Mouse (Mus musculus) layer of hippocampus, adult 18-20 months (tissue): ENCODE measurements around the gene Ssr4. TPM values are rescaled to one million over a fixed set of nuclear protein-coding genes. Genes with fewer than 3 reads are reported as not detected.
A peak's percentile ranks its signal among the peaks of the same experiment; 100 is the strongest.
"Not testable (repeated sequence)": the region's sequence is repeated elsewhere in the genome, so short reads cannot be mapped to it uniquely, and the experiment has no call there.

Experiments used
- DNase-seq, 2 experiments: peaks; one replicate each; pipeline ENCODE4 v3.0.0; 2022; ENCODE audit warnings: low spot score in 2 of 2
- long read RNA-seq: library from polyadenylated mRNA; stranded (forward); transcript quantifications from one replicate; pipeline ENCODE4 v2.0.0, GENCODE M21; 2021
- total RNA-seq, 2 experiments: library from RNA; stranded (reverse); gene quantifications; 2 replicates each; pipeline ENCODE4 v1.2.3; 2021

Gene Ssr4
- 10 to 100 TPM; 87.4 to 87.6 TPM for total RNA-seq
- long read RNA-seq, transcript Ssr4-208 (6 exons, 800 nt) = major isoform, 13 of 27 reads
- long read RNA-seq, partial matches to known transcripts = 5 of 27 reads
- long read RNA-seq, other reads (novel, unspliced or antisense) = 5 of 27 reads

DNA sequence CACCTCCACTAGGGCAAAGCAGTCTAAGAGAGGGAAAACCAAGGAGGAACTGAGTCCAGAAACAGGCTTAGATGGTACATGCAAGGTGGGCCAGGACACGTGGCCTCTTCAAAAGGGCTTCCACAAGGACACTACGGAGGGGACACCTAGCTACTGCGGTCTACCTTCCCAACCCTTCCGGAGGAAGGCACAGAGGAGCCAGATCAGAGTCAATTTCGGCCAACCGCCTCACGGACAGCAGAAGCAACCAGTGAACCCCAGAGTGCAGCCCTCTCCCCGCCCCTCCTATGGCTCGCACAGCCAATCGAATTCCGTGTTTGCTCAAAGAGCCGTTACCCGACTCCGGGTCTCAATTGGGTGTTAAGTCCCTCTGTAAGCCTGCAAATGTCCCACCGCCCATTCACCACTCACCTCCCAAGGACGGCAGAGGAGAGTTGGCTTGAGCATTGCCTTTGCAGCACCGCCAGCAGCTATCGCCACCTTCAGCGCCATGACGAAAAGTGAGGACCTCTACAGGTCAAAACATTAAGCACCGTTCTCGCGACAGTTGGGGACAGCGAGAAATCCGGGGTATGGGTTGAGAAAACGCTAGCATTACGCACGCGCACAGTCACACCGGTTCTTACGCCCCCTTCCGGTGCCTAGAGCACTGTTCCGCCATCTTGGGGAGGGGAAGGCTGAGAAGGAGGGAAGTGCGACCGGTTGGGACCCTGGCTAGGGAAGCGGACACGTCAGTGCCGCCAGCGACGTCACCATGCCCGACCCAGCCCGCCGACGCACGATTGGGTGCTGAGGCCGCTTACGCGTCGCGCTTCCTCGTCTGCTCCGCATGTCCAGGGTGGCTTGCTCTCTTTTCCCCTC lies at the start of gene Ssr4, which contains the start of gene Idh3g:
Ssr4 (plus strand) TSS at position 665 of the 861 bp plus-strand sequence.
Idh3g (minus strand) TSS at position 534 of the 861 bp plus-strand sequence.
- peak; percentile 92 to 94 for DNase-seq

- no peak for DNase-seq
Measured at GRCm38 (mm10) chrX:73738155-73738554, 48.7 kb upstream of the Ssr4 start.

DNA sequence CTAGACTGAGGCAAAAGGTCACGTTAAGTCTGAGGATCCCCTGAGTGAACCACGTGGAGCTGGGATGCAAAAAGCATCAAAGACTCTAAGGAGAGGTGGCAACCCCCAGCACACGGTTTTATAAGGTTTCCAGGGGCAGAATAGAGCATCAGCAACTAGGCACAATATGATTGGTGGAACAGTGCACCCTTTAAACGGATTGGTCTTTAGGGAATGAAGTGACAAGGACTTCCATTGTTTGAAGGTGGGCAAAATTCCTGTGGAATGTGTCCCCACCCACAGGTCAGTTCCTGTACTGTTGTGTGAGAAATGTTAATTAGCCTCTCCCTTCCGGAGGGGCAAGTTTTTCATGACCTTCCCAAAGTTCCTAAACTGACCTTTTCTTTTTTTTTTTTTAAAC lies 47.7 kb upstream of the Ssr4 start:
- DNase-seq = no peak

GRCm38 (mm10) chrX:73739841-73740240 lies 47.0 kb upstream of the Ssr4 start:
- DNase-seq = not testable (repeated sequence)

GRCm38 (mm10) chrX:73744774-73745481 lies 41.9 kb upstream of the Ssr4 start:
- DNase-seq = no peak

- no peak for DNase-seq
Measured at GRCm38 (mm10) chrX:73748977-73749376, 37.9 kb upstream of the Ssr4 start.

DNA sequence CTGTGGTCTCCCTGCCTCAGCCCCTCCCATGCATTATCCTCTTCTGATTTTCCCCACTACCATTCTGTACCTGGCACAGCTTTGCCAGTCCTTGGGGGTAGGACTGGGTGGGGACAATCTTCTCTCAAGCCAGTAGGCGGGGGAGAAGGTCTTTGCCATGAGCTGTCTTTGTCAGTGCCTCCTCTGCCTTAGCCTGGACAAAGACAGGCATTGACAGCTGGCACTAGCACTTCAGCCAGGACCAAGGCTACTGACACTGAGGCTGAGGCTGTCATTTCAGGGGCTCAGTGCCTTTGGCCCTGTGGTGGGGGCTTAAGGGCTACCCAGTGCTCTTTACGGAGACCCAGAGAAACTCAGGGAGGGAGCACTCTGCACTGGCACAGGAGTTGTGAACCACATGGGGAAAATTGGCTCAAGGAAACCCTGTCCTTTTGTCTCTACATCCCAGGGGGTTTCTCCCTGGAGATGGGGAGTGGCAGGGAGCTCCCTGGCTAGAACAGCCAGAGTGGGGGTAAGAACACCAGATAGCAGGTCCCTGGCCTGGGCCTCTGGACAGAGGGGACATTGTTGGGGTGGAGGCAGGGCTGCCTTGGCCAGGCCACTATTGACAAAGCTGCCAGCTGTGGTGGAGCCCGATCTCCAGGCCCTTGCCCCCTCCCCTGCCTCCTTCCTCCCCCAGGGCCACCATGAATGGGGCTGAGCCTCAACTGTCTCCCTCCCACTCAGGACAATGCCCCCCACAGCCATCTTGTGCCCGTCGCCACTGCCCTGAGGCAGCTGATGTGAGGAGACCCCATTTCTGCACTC lies 30.3 kb upstream of the Ssr4 start, which contains the start of gene Plxnb3:
Plxnb3 (plus strand) TSS at position 757 of the 807 bp plus-strand sequence.
- peak in 1 of 2 experiments; percentile 30 for DNase-seq

DNA sequence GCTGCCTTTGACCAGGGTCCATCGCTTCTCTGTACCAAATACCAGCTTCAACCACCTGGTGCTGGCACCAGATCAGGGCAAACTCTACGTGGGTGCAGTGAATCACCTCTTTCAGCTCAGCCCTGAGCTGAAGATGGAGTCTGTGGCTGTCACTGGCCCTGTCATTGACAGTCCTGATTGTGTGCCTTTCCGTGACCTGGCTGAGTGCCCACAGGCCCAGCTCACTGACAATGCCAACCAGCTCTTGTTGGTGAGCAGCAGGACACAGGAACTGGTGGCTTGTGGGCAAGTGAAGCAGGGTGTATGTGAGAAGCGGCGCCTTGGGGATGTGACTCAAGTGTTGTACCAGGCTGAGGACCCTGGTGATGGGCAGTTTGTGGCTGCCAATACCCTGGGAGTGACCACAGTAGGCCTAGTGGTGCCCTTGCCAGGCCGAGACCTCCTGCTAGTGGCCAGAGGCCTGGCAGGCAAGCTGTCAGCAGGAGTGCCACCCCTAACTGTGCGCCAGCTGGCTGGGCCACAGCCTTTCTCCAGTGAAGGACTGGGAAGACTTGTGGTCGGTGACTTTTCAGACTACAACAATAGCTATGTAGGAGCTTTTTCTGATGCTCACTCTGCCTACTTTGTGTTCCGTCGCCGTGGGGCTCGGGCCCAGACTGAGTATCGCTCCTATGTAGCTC lies 28.1 kb upstream of the Ssr4 start:
- DNase-seq = peak in 1 of 2 experiments; percentile 39

DNA sequence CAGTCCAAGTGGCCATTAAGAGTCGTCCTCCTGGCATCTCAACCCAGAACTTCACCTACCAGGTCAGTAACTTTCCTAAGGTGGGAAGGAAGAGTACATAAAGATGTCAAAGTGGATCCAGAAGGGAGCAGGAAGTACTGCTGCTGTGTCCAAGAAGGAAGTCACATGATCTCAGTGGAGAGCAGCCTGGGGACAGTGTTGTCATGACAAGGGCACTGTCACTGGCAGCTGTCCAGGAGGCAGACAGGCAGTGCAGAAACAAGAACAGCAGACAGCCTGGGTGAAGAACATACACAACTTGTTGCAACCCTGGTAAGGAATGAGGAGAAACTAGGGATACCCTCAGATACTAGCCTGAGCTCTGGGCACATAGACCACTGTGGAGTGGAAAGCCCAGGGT lies 21.5 kb upstream of the Ssr4 start:
- DNase-seq = no peak

GRCm38 (mm10) chrX:73767267-73767666 lies 19.6 kb upstream of the Ssr4 start:
- DNase-seq = no peak

GRCm38 (mm10) chrX:73774168-73774760 lies 12.6 kb upstream of the Ssr4 start, which contains the start of gene Srpk3:
TSS of gene Srpk3 (plus strand) at chrX:73774405.
- no peak for DNase-seq

DNA sequence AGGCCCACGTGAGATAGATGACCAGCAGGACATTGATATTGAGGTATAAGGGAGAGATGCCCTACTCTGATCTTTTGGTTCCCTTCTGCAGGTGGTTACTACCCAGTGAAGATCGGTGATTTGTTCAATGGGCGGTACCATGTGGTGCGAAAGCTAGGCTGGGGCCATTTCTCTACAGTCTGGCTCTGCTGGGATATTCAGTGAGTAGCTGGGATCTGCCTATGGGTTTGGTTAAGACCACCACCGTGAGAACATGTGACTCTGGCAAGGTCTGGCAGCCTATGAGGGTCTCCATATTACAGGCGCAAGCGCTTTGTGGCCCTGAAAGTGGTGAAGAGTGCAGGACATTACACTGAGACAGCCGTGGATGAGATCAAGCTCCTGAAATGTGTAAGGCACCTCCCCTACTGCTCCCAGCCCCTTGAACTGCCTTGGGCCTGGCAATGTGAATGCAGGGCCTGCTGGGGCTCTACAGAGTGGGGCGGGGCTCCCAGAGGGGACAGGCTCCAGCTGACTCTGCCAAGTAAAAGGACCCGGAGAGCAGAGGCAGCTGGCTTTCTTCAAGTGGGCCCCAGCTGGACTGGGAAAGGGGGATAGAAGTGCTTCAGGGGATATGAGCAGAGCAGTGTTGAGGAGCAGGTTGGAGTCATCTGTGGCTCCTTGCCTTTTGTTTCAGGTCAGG lies 11.9 kb upstream of the Ssr4 start:
- no peak for DNase-seq

- DNase-seq = no peak
Measured at GRCm38 (mm10) chrX:73782227-73782626, 4.6 kb upstream of the Ssr4 start.

DNA sequence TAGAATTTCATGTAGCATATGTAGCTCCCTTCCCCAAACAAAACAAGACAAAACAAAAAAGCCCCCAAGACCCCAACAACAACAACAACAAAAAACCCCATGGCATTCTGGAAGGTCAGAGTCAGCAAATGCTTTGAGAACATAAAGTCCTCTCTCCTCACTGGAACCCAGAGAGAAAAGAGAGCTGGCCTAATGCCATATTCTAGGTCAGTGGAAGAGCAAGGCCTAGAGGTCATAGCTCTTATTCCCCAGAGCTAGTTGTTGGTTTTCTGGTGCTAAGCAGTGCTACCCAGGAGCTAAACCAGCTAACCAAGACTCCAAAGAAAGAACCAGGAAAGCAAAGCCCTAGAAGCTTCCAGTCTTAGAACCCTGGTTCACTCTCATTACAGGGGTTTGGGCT lies 1.2 kb upstream of the Ssr4 start:
- no peak for DNase-seq

GRCm38 (mm10) chrX:73787225-73787558 lies 364 bp downstream of the Ssr4 start:
- no peak for DNase-seq

DNA sequence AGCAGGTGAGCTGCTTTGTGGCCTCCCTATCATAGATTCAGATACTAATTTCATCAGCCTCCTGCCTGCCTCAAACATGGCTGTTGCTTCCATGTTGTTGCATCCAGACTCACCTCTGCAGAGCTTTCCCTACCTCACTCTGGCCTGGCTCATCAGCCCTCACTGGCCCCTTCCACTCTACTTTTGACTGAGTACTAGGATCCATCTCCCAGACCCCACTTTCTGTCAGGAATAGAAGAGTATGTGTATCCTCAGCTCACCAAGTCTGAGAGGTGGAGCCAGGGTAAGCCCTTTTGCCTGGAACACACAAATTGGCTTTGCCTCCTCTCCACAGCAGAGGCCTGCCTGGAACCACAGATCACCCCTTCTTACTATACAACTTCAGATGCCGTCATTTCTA lies 1.7 kb downstream of the Ssr4 start:
- DNase-seq = no peak

DNA sequence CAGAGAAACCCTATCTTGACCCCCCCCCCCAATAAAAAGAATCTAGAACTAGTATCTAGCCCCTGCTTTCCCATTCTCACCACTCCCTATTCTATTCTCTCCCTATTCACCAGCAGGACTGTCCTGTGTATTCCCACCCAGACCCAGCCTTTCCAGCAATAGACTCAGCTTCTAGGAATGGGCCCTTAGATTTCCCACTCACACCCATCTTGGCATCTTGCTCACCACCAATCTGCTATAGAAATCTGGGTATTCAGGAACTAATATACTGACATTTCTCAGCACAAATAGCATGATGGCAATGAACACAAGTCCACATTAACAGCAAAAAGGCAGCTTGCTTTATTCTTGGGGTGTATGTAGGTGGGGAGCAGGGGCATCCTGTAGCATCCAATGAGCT lies 6.2 kb downstream of the Ssr4 start:
- no peak for DNase-seq

DNA sequence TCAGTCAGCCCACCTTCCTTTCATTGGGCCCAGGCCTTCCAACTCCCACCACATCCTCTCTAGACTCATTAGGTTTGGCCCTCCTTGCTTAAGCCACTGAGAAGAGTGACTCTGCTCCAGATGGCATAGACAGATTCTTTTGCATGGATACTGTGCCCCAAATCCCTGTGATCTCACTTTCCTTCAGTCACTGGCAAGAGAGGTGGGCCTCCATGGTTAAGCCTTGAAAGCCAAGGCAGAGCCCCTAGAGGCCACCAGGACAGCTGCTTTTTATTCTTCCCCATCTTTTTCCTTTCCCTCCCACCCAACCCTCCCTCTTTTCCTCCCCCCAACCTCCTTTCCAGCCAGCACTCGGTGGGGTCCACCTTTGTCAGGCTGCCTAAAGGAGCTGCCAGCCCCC lies 6.7 kb downstream of the Ssr4 start:
- DNase-seq = no peak

GRCm38 (mm10) chrX:73797511-73797910 lies 10.7 kb downstream of the Ssr4 start:
- DNase-seq = no peak

DNA sequence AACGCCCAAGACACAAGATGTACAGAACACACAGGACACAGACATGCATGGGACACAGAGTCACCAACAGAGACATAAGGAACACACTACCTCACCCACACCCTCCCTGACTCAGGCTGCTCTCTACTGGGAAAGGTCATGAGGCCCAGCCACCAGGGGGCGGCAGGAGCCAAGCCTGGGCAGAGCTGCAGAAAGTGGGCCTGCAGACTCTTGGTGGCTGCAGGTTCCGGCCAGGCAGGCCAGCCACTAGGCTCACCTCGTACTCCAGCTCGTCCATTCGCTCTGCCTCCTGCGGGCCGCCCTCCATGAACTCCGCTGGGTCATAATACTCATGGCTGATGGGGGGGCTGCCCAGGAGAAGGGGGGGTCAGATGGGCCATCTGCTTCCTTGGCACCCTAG lies 11.7 kb downstream of the Ssr4 start:
- peak in 1 of 2 experiments; percentile 58 for DNase-seq
